Mouse (Mus musculus): ENCODE measurements around the gene Sf3b6. TPM values are rescaled to one million over a fixed set of nuclear protein-coding genes. Genes with fewer than 3 reads are reported as not detected.

The Sf3b6 gene
- polyA plus RNA-seq, 1 experiment from 2014 or later, result 314 TPM

DNA sequence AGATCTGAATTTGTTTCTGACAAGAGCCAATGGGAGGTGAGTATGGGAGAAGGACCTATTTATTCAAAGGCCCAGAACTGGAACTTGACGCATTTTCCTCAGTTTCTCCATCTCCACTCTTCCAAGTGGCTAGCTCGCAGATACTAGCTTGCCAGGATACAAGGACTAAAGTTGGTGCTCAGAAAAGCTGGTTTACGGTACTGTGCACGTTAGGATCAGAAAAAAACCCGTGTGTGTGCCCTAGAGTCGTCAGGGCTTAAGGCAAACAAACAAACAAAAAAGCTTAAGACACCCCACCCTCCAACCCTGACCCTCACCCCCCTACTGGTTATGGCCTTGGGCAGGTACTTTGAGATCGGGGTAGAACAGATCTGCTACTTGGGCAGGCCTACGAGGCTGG lies 25.1 kb downstream of the Sf3b6 start:
- no peak overlapping the region for H3K4me2 ChIP-seq (replicated peaks)
- no peak for ATAC-seq (ENCODE audit: insufficient number of reproducible peaks, insufficient read depth, low FRiP score, low TSS enrichment)
- 0 out of 2 replicates have a peak, but pooled peaks cover 10% of the 10 kb centered on the region for H3K27me3 ChIP-seq
- H3K4me1 ChIP-seq, result peaks cover 15% of the 10 kb centered on the region
- H3K9ac ChIP-seq, result no peak overlapping the region
- H3K9me3 ChIP-seq, result no peaks in the 10 kb centered on the region
- no peak overlapping the region for H3K27ac ChIP-seq
- no peak overlapping the region; the same call in 1 of the 2 replicates for H3K4me3 ChIP-seq
- whole genome bisulfite sequencing, result 83% methylated on average over 8 of the region's 8 CpGs
- no peaks in the 10 kb centered on the region for H3K36me3 ChIP-seq

DNA sequence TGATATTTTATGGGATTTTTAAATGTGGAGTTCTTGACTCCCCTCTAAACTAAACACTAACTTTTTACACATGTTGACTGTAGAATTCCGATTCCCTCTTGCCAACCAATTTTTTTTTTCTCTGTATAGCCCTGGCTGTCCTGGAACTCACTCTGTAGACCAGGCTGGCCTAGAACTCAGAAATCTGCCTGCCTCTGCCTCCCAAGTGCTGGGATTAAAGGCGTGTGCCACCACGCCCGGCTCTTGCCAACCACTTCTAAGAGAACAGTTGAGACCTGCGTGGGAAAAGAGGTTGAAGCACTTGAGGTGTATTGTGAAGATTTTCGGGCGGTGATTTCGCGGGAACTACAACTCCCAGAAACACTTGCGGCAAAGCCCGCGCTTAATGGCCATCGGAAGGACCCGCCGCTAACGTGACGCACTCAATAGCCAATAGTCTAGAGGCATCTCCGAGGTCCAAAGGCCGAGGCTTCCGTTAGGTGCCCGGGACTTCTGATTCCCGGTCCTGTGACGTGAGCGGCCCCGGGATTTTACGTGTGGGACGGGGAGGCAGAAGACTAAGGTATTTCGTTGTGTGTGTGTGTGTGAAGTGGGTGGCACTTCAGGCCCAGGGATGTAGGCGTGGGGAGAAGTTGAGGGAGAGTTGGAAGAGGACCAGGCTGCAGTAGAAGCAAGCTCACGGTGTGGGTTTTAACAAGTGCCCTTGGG lies 25.7 kb downstream of the Sf3b6 start, which contains the start of gene Wdcp:
Gene Wdcp, plus strand, starts transcription at position 414 of the 708 bp plus-strand sequence.
- 0 out of 2 replicates have a peak, but pooled peaks cover 10% of the 10 kb centered on the region for H3K27me3 ChIP-seq
- peak within 1 kb of the TSS; percentile 62 for H3K4me3 ChIP-seq
- no peaks in the 10 kb centered on the region for H3K9me3 ChIP-seq
- peak within 1 kb of the TSS; percentile 55; the same call in 1 of the 2 replicates for H3K27ac ChIP-seq
- H3K36me3 ChIP-seq, result no peaks in the 10 kb centered on the region
- ATAC-seq (ENCODE audit: insufficient number of reproducible peaks, insufficient read depth, low FRiP score, low TSS enrichment), result peak; percentile 88
- WGBS, result under 1% methylated on average over 30 of the region's 30 CpGs
- peaks cover 15% of the 10 kb centered on the region for H3K4me1 ChIP-seq
- peak within 1 kb of the TSS; percentile 91 for H3K4me2 ChIP-seq (replicated peaks)
- peak within 1 kb of the TSS; percentile 56 for H3K9ac ChIP-seq

- WGBS, result under 1% methylated on average over 12 of the region's 12 CpGs
- Histone ChIP-seq H3K4me2 (replicated peaks) (peak overlapping the region; percentile 65), H3K4me1 (peaks cover 15% of the 10 kb centered on the region), H3K27ac (no peak overlapping the region), H3K9ac (peak overlapping the region; percentile 56), H3K36me3 (no peaks in the 10 kb centered on the region), H3K27me3 (0 out of 2 replicates have a peak, but pooled peaks cover 10% of the 10 kb centered on the region), H3K9me3 (no peaks in the 10 kb centered on the region), H3K4me3 (peak overlapping the region; percentile 62)
- no peak for ATAC-seq (ENCODE audit: insufficient number of reproducible peaks, insufficient read depth, low FRiP score, low TSS enrichment)
Measured at GRCm38 (mm10) chr12:4843741-4844140, 26.4 kb downstream of the Sf3b6 start.

- H3K9ac ChIP-seq, result no peak overlapping the region
- no peaks in the 10 kb centered on the region for H3K4me1 ChIP-seq
- no peak overlapping the region for H3K4me2 ChIP-seq (replicated peaks)
- H3K9me3 ChIP-seq, result no peaks in the 10 kb centered on the region
- no peak overlapping the region for H3K4me3 ChIP-seq
- WGBS, result 96% methylated on average over 5 of the region's 5 CpGs
- no peak overlapping the region for H3K27ac ChIP-seq
- ATAC-seq (ENCODE audit: insufficient number of reproducible peaks, insufficient read depth, low FRiP score, low TSS enrichment), result no peak
- H3K27me3 ChIP-seq, result no peaks in the 10 kb centered on the region
- peaks cover 23% of the 10 kb centered on the region for H3K36me3 ChIP-seq
Measured at GRCm38 (mm10) chr12:4856160-4856559, 38.8 kb downstream of the Sf3b6 start.

- WGBS, result 100% methylated on average over 2 of the region's 2 CpGs
- H3K4me2 ChIP-seq (replicated peaks), result no peak overlapping the region
- peaks cover 19% of the 10 kb centered on the region for H3K36me3 ChIP-seq
- no peaks in the 10 kb centered on the region for H3K27me3 ChIP-seq
- no peak overlapping the region for H3K9ac ChIP-seq
- H3K9me3 ChIP-seq, result no peaks in the 10 kb centered on the region
- no peak for ATAC-seq (ENCODE audit: insufficient number of reproducible peaks, insufficient read depth, low FRiP score, low TSS enrichment)
- no peak overlapping the region for H3K27ac ChIP-seq
- H3K4me3 ChIP-seq, result no peak overlapping the region
- H3K4me1 ChIP-seq, result no peaks in the 10 kb centered on the region
Measured at GRCm38 (mm10) chr12:4856834-4857233, 39.5 kb downstream of the Sf3b6 start.

GRCm38 (mm10) chr12:4859241-4859914 lies 42.0 kb downstream of the Sf3b6 start:
- Histone ChIP-seq H3K9me3 (no peaks in the 10 kb centered on the region), H3K27me3 (no peaks in the 10 kb centered on the region), H3K4me1 (peaks cover 15% of the 10 kb centered on the region), H3K4me3 (no peak overlapping the region), H3K9ac (no peak overlapping the region), H3K4me2 (replicated peaks) (no peak overlapping the region), H3K36me3 (peaks cover 11% of the 10 kb centered on the region; the same call in 1 of the 2 replicates), H3K27ac (peak overlapping the region; percentile 13; the same call in 1 of the 2 replicates)
- WGBS, result 39% methylated on average over 11 of the region's 11 CpGs
- no peak for ATAC-seq (ENCODE audit: insufficient number of reproducible peaks, insufficient read depth, low FRiP score, low TSS enrichment)

GRCm38 (mm10) chr12:4862672-4863071 lies 45.3 kb downstream of the Sf3b6 start:
- Histone ChIP-seq H3K36me3 (0 out of 2 replicates have a peak, but pooled peaks cover 5% of the 10 kb centered on the region), H3K4me3 (no peak overlapping the region), H3K4me1 (peaks cover 17% of the 10 kb centered on the region), H3K9ac (no peak overlapping the region), H3K9me3 (no peaks in the 10 kb centered on the region), H3K27ac (0 out of 2 replicates have a peak overlapping the region, but pooled peaks have one; percentile 61), H3K27me3 (no peaks in the 10 kb centered on the region), H3K4me2 (replicated peaks) (no peak overlapping the region)
- ATAC-seq (ENCODE audit: insufficient number of reproducible peaks, insufficient read depth, low FRiP score, low TSS enrichment), result no peak
- 88% methylated on average over 4 of the region's 4 CpGs for WGBS

GRCm38 (mm10) chr12:4863654-4864337 lies 46.5 kb downstream of the Sf3b6 start:
- Histone ChIP-seq H3K27me3 (no peaks in the 10 kb centered on the region), H3K36me3 (no peaks in the 10 kb centered on the region), H3K9ac (no peak overlapping the region), H3K4me2 (replicated peaks) (no peak overlapping the region), H3K9me3 (no peaks in the 10 kb centered on the region), H3K4me1 (peaks cover 17% of the 10 kb centered on the region), H3K4me3 (no peak overlapping the region), H3K27ac (peak overlapping the region; percentile 61)
- 58% methylated on average over 4 of the region's 4 CpGs for WGBS
- ATAC-seq (ENCODE audit: insufficient number of reproducible peaks, insufficient read depth, low FRiP score, low TSS enrichment), result peak; percentile 44; the same call in 1 of the 2 replicates

GRCm38 (mm10) chr12:4864338-4864690 lies 47.0 kb downstream of the Sf3b6 start:
- WGBS, result 63% methylated on average over 4 of the region's 4 CpGs
- H3K4me1 ChIP-seq, result peaks cover 17% of the 10 kb centered on the region
- ATAC-seq (ENCODE audit: insufficient number of reproducible peaks, insufficient read depth, low FRiP score, low TSS enrichment), result no peak
- no peaks in the 10 kb centered on the region for H3K36me3 ChIP-seq
- H3K9ac ChIP-seq, result no peak overlapping the region
- no peak overlapping the region for H3K4me3 ChIP-seq
- peak overlapping the region; percentile 61 for H3K27ac ChIP-seq
- H3K27me3 ChIP-seq, result no peaks in the 10 kb centered on the region
- H3K9me3 ChIP-seq, result no peaks in the 10 kb centered on the region
- no peak overlapping the region for H3K4me2 ChIP-seq (replicated peaks)

DNA sequence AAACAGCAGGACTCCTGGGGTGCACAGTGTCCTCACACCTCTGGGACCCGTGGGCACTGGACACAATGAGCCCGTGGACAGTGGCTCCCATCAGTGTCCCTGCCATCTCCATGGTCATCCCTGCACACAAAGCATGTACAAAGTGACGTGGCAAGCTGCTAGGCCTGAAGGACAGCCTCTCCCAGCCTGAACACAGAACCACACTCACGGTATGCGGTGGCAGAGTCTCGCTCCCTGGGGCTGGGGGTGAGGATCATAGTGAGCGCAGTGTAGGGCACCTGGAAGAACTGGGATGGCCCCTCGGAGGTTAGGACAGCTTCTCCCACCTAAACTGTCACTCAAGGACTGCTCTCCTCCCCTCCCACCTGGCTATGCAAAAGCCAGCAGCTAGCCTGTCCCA lies 51.6 kb downstream of the Sf3b6 start:
- no peaks in the 10 kb centered on the region for H3K27me3 ChIP-seq

GRCm38 (mm10) chr12:4871260-4871659 lies 53.9 kb downstream of the Sf3b6 start:
- WGBS, result 91% methylated on average over 5 of the region's 5 CpGs

More for the DNA sequence above, 51.6 kb downstream of the Sf3b6 start:
- Histone ChIP-seq H3K4me2 (replicated peaks) (no peak overlapping the region), H3K4me3 (no peak overlapping the region), H3K36me3 (no peaks in the 10 kb centered on the region), H3K27ac (no peak overlapping the region), H3K9me3 (no peaks in the 10 kb centered on the region), H3K9ac (no peak overlapping the region), H3K4me1 (peaks cover 7% of the 10 kb centered on the region)
- ATAC-seq (ENCODE audit: insufficient number of reproducible peaks, insufficient read depth, low FRiP score, low TSS enrichment), result no peak
- 77% methylated on average over 8 of the region's 8 CpGs for WGBS

More at GRCm38 (mm10) chr12:4871260-4871659, 53.9 kb downstream of the Sf3b6 start:
- no peak for ATAC-seq (ENCODE audit: insufficient number of reproducible peaks, insufficient read depth, low FRiP score, low TSS enrichment)
- no peak overlapping the region for H3K27ac ChIP-seq
- no peaks in the 10 kb centered on the region for H3K36me3 ChIP-seq
- no peaks in the 10 kb centered on the region for H3K4me1 ChIP-seq
- H3K27me3 ChIP-seq, result no peaks in the 10 kb centered on the region
- no peak overlapping the region for H3K4me2 ChIP-seq (replicated peaks)
- no peaks in the 10 kb centered on the region for H3K9me3 ChIP-seq
- H3K4me3 ChIP-seq, result no peak overlapping the region
- H3K9ac ChIP-seq, result no peak overlapping the region

Measured in embryonic facial prominence, embryonic 12.5 days (tissue).